Comparison of ENCODE assay signal across 20 mouse cellular contexts in the genomic region with DNA sequence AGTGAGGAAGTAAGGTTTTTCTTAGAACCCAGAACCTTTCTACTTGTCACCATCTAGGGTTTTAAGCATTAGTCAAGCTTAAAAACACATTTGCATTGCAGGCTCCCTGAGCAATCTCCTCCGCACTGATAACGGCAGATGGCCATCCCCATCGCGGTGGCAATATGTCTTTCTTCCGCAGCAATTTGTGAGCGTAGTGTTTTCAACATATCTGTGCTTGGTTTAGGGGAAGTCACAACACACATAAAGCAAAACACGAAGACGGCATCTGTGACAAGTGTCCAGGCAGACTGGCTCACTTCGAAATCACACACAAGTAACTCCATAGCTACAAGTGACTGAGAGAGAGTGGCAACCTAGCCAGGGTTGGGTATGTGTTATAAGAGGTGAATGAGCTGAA.
A peak's percentile ranks its signal among the peaks of the same experiment; 100 is the strongest.
DNase-seq lines count a peak whose midpoint lies in the region; ATAC-seq lines count a peak whose summit lies in the region.
"Had no signal": no experiment of that assay in that cellular context is flagged by ENCODE, and none has a peak within 500 bp of the region (broad histone marks: within the 10 kb centered on the region; RNA-seq: fewer than 3 reads in every experiment).

No protein-coding gene starts in this region.

- DNase-seq in right cerebral cortex, adult 2 months (ENCODE audit: low spot score in 2 of 2): peak; percentile 15 to 25
- no peak for DNase-seq in right cerebral cortex, postnatal 14 days
- DNase-seq in cerebellum, adult 9-11 months: peak; percentile 81
- DNase-seq in layer of hippocampus, adult 8-10 months (ENCODE audit: low spot score in 2 of 2): peak; percentile 21 to 62
- DNase-seq in telencephalon, adult 2 months (ENCODE audit: low read depth, low spot score): peak; percentile 38
- no peak for DNase-seq in spleen, postnatal 14 days (ENCODE audit: low spot score in 2 of 2)
- DNase-seq: gastrocnemius, postnatal 36 days; heart, postnatal 10 days; kidney, adult 11 months; kidney, postnatal 14 days; retina, postnatal 1 day had no signal

- ATAC-seq in erythroblast, adult 5-6 weeks (replicated peaks; ENCODE audit: low FRiP score, poor library complexity, severe bottlenecking): no peak
- ATAC-seq in intestine, embryonic 16.5 days: no peak
- ATAC-seq: lung, postnatal 0 days; midbrain, embryonic 15.5 days had no signal

- no peaks in the 10 kb centered on the region for H3K9me3 ChIP-seq in intestine, embryonic 16.5 days (ENCODE audit: control insufficient read depth, low read length)
- H3K9me3 ChIP-seq: embryonic facial prominence, embryonic 13.5 days; heart, embryonic 10.5 days; hindbrain, embryonic 13.5 days; limb, embryonic 13.5 days; midbrain, embryonic 15.5 days had no signal

- no peak overlapping the region for H3K27ac ChIP-seq in intestine, embryonic 16.5 days (ENCODE audit: low read length)
- H3K27ac ChIP-seq: embryonic facial prominence, embryonic 13.5 days; heart, embryonic 10.5 days; hindbrain, embryonic 13.5 days; limb, embryonic 13.5 days; liver, embryonic 14.5 days; midbrain, embryonic 15.5 days had no signal

- no peaks in the 10 kb centered on the region for H3K27me3 ChIP-seq in intestine, embryonic 16.5 days (replicated peaks; ENCODE audit: control insufficient read depth, insufficient read depth, low read length)
- H3K27me3 ChIP-seq: embryonic facial prominence, embryonic 13.5 days; hindbrain, embryonic 13.5 days; limb, embryonic 13.5 days; midbrain, embryonic 15.5 days had no signal

- H3K36me3 ChIP-seq in intestine, embryonic 16.5 days (ENCODE audit: control insufficient read depth, insufficient read depth, low read length): no peaks in the 10 kb centered on the region
- H3K36me3 ChIP-seq: embryonic facial prominence, embryonic 13.5 days; heart, embryonic 10.5 days; hindbrain, embryonic 13.5 days; limb, embryonic 13.5 days; midbrain, embryonic 15.5 days had no signal

- H3K4me3 ChIP-seq in intestine, embryonic 16.5 days (ENCODE audit: low read length): no peak overlapping the region
- H3K4me3 ChIP-seq: embryonic facial prominence, embryonic 13.5 days; heart, embryonic 10.5 days; hindbrain, embryonic 13.5 days; limb, embryonic 13.5 days; midbrain, embryonic 15.5 days had no signal

- H3K9ac ChIP-seq in intestine, embryonic 16.5 days (ENCODE audit: low read depth, low read length): no peak overlapping the region
- H3K9ac ChIP-seq: embryonic facial prominence, embryonic 13.5 days; hindbrain, embryonic 13.5 days; limb, embryonic 13.5 days; liver, embryonic 14.5 days; midbrain, embryonic 15.5 days had no signal

- no peaks in the 10 kb centered on the region for H3K4me1 ChIP-seq in intestine, embryonic 16.5 days (ENCODE audit: control insufficient read depth, insufficient read depth, low read length)
- H3K4me1 ChIP-seq: embryonic facial prominence, embryonic 13.5 days; limb, embryonic 13.5 days had no signal

- no peak overlapping the region for H3K4me2 ChIP-seq in intestine, embryonic 16.5 days (ENCODE audit: low read depth, low read length)
- H3K4me2 ChIP-seq: embryonic facial prominence, embryonic 13.5 days; hindbrain, embryonic 13.5 days; limb, embryonic 13.5 days; midbrain, embryonic 15.5 days had no signal

- whole genome bisulfite sequencing in intestine, embryonic 16.5 days: 89% methylated on average over 9 of the region's 9 CpGs

Comparison
In these comparisons a context has a peak if more than half of its experiments do, and no peak if none do; other contexts are left out.
1. DNase-seq: peak in right cerebral cortex, adult 2 months (2 of 2), cerebellum, adult 9-11 months (single experiment), layer of hippocampus, adult 8-10 months (2 of 2) and telencephalon, adult 2 months (single experiment); none in right cerebral cortex, postnatal 14 days (single experiment) and spleen, postnatal 14 days (0 of 2).